Mouse (Mus musculus) brown adipose tissue, adult 24 weeks (tissue): ENCODE data around the gene Gm21095. TPM values are rescaled to one million over a fixed set of nuclear protein-coding genes. Genes with fewer than 3 reads are reported as not detected.
"Not testable (repeated sequence)": the region's sequence is repeated elsewhere in the genome, so short reads cannot be mapped to it uniquely, and the experiment has no call there.

Experiments used
- H3K27ac ChIP-seq: fragments of 200-500 bp; replicated peaks from 2 replicates; pipeline ENCODE4 v1.5.1; 2012; ENCODE audit warnings: low read depth, mild to moderate bottlenecking, low read length
- H3K4me1 ChIP-seq: fragments of 200-500 bp; 2 replicates; pipeline ENCODE4 v1.6.1; 2012; ENCODE audit warnings: low read length, mixed read lengths; ENCODE audit not compliant: control insufficient read depth, insufficient read depth, insufficient read length
- H3K4me3 ChIP-seq: fragments of 200-500 bp; 2 replicates; pipeline ENCODE4 v1.5.1; 2012; ENCODE audit warnings: low read depth, mild to moderate bottlenecking, low read length, moderate library complexity; ENCODE audit not compliant: insufficient read depth
- polyA plus RNA-seq: library from polyadenylated mRNA; stranded (reverse); fragments of >200 nt; gene quantifications from 2 replicates; pipeline ENCODE4 v1.2.4, GENCODE M21; 2012; ENCODE audit not compliant: missing spikeins, insufficient read depth, insufficient read length

The Gm21095 gene
- not detected in 2 replicates for polyA plus RNA-seq

- H3K4me3 ChIP-seq, H3K4me1 ChIP-seq, H3K27ac ChIP-seq: not testable (repeated sequence)
These were observed at the start of gene Gm21095 for GRCm38 (mm10) chrY:84096979-84097378. Gene Gm21095, plus strand, starts transcription at chrY:84097279.
